Mouse (Mus musculus): ENCODE measurements around the gene Lmod2.

The Lmod2 gene

DNA sequence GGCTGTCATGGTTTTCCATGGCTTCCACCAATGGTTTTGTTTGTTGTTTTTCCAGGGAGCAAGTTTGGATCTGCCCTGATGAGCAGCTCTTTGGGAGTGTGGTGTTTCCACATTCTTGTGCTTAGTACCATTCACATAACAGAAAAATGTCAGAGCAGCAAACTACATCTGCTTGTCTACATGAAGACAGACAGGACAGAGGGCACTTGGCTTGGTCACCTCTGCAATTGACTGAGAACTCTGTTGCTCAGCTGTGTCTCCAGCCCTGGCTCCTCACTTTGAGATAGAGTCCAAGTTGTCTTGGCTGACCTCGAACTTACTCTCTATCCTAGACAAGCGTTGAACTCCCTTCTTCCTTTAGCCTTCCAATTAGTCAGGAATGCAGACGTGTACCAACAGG, 4.8 kb downstream of the Lmod2 start:
- no peak for DNase-seq (ENCODE audit: low spot score)

DNA sequence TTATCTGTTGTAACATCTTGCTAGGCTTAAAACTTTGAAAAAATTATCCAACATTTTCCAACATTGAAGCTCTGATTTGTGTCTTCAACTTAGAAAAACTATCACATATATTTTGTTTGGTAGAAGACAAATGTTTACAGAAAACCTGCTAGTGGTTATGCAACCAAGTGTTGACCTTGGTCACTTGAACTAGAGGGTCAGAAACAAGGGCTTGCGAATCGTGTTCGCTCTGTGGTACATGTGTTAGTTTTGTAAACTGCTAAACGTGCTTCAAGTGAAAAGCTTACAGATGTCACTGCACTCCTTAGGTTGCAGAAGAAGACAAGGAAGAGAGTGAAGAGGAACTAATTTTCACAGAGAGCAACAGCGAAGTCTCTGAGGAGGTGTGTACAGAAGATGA, 5.4 kb downstream of the Lmod2 start:
- no peak for DNase-seq (ENCODE audit: low spot score)

DNA sequence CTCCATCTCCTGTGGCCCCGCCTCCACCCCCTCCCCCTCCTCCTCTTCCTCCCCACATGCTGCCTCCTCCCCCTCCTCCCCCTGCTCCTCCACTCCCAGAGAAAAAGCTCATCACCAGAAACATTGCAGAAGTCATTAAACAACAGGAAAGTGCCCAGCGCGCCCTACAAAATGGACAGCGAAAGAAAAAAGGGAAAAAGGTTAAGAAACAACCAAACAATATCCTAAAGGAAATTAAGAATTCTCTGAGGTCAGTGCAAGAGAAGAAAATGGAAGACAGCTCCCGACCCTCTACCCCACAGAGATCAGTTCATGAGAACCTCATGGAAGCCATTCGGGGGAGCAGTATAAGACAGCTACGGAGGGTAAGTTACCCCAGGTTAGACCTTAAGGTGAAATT, 6.7 kb downstream of the Lmod2 start:
- no peak for DNase-seq (ENCODE audit: low spot score)

DNA sequence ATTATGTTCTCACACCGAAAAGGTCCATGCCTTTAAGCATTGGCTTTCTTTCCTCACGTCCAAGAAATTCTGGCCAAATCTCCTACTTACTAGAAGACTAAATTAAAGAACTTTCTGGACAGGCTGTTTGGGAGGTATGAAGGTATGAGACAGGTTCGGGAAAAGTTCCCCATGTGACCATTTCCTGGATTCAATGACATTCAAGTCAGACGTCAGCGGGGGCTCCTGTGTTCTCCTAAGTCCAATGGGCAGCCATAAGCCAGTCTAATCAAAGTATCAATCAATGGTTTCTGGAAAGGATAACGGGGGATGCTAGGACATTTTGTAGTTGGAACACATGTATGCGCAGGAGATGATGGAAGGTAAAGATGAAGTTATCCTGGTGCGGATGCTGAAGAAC, 8.1 kb downstream of the Lmod2 start:
- DNase-seq (ENCODE audit: low spot score) = no peak

DNA sequence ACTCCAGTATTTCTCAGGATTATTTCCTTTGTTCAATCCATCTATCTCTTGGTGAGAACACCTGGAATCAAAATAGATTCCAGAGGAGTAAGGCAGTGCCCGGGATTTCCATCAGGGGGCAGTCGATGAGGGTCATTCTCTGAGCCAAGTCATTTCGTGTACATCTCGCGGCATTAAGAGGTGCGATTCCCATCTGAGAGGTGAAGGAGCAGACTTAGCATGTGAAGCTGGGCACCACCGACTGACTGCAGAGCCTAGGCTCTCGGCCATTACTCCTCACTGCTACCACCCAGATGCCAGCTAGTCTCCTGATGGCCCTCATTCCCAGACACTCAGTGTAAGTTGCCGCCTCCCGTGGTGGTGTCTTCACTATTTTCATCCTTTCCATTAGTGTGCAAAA, 8.9 kb downstream of the Lmod2 start:
- no peak for DNase-seq (ENCODE audit: low spot score)

DNA sequence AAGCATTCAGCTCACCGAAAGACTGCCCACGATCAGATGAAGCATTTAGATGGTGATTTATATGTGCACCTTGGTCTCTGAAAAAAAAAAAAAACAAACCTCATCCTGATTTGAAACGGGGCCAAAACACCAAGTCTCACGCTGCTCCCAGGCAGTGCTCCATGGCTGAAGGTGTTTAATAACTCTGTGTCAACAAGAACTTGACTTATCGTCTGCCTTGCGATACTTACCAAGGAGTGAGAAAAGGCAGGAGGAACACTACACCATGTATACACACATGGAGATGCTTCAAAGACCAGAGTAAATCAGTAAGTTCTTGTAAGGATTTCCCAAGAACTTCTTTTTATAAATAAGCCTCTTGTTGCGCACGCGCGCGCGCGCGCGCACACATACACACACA, 10.0 kb downstream of the Lmod2 start:
- DNase-seq (ENCODE audit: low spot score) = no peak

DNA sequence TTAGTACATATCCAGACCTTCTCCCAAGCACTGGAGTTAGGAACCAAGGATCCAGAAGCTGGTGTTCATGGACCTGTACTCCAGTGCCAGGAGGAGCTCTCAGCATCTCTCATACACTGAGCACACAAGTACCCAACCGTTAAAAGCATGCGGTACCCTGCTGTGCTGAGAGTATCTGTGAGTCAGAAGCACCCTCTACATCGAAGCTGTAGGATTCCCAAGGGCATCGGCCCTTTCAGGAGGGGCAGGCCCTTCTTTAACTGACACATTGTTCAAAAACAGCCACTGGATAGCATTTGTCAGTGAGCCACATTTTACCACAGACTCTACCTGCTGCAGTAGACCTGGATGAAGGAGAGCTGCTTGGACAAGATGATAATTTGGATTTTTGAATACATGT, 10.6 kb downstream of the Lmod2 start:
- no peak for DNase-seq (ENCODE audit: low spot score)

DNA sequence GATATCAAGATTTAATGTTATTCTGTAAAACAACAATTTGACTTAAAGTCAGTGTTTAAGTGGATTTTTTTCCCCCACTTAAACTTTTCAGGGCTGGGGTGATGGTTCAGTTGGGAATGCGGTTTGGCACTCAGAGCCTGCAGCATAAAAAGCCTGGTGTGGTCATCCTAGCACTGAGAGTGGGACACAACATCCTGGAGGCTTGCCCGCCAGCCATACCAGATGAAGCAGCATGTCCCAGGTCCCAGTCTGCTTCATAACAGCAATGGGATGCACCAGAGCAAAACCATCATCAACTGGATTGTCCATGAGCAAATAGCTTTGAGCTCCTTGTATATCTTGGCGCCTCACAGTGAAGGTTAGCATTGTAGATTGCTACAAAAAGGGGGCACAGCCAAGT, 11.1 kb downstream of the Lmod2 start:
- DNase-seq (ENCODE audit: low spot score) = no peak

DNA sequence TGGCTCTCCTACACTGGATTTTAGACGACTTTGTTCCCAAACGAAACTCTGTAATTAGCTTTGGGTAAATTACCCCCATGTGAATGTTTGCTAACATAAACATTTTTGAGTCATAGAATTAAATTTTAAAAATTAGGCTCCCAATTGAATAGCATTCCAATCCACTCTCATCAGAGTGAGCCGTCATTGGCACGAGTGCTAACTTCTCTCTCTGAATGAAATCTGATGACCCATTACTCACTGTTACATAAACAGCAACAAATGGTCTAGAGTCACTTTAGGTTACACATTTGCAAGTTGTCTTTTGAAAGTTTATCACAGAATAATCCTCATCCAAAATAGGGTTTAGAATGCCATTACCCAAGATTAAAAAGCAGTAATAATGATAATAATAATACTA, 12.0 kb downstream of the Lmod2 start:
- DNase-seq (ENCODE audit: low spot score) = no peak

DNA sequence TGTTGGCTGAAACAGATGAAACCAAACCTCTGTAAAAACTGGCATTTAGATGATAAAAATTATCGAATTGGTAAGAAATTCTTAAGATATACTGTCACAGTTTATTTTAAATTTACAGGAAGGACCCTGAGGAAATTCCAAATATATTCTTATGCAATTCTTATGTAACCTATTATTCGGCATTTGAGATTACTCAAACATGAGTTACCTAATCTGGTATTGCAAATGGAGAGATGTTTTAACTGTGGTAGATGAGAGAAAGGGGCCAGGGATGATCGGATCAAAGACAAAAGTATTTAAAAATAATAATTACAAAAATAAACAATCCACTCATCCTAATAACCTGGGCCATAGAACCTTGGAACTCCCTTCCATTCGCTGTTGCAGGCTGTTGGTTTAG, 12.8 kb downstream of the Lmod2 start:
- DNase-seq (ENCODE audit: low spot score) = no peak

DNA sequence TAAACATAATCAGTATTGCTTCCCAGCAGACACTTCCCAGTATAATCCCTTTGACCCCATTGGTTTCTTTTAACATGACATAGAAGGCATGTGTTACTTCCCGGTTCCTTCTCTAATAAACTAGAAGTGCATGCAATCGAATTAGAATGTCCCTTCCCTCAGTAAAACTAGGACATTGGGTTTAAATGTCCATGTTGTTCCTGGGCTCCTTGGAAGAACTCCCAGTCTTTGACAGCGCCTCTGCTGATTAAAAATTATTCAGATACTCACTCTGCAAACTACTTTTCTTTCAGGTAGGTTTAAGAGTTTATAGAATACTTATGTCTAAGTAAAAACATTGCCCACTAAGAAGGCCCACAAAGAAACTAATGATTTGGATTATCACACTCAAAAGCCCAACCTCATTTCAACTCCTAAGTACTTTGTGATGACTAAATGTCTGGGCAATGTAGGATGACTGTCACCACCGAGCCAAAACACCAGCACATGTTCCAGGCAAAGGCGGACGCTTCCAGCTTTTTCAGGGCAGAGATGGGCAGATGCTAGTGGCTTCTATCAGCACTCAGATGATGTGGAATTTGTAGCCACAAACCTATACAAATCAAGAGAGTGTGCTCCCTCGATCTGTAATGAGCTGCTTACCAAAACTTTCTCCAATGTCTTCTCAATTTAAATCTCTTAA, 14.7 kb downstream of the Lmod2 start:
- no peak for DNase-seq (ENCODE audit: low spot score)

DNA sequence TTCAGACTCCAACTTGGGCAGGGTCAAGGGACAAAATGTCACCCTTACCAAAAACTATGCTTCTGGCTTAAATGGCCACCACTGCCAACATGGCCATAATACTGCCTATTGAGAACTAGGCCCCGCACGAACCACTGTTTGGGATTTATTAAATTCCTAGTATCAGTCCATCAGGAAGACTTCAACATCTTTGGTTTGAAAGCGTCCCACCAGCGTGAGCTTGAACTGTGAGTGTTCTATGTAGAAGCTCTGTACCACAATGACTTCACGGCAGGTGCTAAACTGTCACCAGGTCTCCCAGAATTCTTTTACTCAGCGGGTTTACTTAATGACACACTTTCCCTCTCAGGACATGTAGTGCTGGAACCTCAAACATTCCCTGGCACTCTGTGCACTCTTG, 15.8 kb downstream of the Lmod2 start:
- no peak for DNase-seq (ENCODE audit: low spot score)

DNA sequence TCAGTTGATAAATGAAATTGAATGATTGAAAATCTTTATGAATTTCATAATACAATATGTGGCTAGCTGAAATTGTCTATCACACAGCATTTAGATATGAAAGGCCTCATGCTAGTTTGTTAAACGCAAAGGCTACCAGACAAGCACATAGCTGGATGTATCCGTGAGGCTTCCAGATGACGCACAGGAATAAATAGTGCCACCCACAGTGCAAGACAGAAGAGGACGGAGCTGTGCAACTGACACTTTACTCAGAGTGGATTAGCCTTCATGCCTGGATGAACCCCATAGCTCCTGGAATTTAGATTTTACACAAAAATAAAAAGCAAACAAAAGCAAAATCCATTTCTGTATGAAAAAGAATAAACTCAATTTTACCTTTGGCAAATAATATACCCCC, 16.4 kb downstream of the Lmod2 start:
- DNase-seq (ENCODE audit: low spot score) = no peak

DNA sequence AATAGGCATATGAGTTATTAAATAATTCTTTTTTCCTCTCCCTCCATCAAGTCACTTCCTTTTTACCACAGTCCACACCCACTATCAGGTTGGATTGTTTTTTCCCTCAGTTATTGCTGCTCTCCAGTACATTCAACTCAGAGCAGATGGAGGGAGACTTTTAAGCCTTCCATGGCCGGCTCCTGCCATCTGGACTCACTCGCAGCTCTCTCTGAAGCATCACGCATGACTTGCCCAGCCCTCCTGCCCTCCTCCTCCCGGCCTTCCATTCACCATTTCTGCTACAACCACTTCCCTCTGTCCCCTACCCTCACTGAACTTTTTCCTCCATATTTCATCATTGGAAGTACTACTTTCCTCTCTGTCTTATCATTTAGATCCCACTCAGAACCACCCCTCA, 19.2 kb downstream of the Lmod2 start:
- no peak for DNase-seq (ENCODE audit: low spot score)

DNA sequence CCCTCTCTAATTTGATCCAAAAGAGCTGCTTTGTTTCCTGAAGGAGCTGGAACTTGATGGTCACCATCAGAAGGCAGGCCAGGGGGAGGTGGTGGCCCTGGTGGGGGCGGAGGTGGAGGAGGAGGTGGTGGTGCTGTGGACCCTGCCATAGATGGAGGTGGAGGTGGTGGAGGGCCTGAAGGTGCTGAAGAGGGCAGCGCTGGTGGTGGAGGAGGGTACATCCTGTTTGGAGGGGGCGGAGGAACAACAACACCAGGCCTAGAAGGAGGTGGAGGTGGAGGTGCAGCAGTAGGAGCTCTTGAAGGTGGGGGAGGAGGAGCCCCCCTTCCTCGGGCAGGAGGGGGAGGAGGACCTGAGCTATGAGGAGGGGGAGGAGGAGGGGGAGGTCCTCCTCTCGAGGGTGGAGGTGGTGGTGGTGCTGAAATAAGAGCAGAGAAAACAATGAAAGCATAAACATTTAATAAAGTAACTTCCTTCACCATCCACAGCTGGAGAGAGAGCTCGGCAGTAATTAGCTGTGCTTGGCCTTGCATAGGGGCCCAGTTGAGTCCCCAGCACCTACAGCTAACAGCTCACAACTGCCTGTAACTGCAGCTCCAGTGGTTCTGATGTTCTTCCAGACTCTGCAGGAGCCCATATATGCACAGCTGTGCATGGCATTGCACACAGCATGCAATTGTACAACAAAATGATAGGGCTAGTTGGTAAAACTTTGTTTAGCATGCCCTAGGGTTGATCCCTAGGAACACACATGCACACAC, 21.9 kb downstream of the Lmod2 start:
- no peak for DNase-seq (ENCODE audit: low spot score)

DNA sequence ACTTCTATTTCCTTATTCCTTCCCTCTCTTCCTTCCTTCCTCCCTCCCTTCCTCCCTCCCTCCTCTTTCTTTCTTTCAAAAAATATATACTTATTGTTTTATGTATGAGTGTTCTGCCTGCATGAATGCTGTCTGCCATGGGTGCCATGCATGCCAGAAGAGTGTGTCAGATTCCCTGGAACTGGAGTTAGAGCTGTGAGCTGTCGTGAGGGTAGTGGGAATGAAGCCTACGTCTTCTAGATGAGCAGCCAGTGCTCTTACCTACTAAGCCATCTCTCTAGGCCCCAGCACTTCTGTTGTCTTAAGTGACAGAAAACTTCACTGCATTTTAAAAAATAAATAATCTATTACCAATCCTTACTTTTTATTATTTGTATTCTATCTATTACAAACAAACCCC, 23.4 kb downstream of the Lmod2 start:
- DNase-seq (ENCODE audit: low spot score) = no peak

DNA sequence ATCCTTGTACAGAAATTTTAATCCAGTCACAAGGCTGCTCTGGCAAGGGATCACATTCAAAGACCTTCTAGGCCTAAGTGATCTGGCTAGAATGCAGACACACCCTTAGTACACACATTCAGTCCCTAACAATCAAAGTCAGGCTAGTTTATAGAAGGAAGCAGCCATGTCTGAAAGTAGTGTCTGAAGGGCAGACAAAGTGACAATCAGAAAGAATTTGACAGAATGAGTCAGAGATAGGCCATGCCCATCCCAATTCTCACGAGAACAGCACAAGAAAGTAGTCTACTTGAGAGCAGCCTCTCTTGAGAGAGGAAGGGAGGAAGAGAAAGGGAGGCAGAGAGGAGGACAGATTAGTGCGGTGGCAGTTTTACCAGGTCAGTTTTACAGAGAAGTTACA, 24.5 kb downstream of the Lmod2 start:
- no peak for DNase-seq (ENCODE audit: low spot score)

DNA sequence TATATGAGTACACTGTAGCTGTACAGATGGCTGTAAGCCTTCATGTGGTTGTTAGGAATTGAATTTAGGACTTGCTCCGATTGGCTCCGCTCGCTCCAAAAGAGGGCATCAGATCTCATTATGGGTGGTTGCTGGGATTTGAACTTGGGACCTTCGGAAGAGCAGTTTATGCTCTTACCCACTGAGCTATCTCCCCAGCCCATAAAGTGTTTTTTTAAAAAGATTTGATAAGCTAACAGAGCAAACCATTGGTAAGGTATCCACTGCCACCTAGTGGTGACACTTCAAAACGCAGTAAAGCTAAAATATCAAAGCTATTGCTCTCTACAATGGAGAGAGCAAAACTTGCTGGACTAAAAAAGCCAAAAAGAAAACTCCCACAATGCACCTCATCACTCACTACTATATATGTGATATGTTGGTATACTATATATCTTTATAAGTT, 30.0 kb downstream of the Lmod2 start:
- DNase-seq (ENCODE audit: low spot score) = peak; percentile 71

DNA sequence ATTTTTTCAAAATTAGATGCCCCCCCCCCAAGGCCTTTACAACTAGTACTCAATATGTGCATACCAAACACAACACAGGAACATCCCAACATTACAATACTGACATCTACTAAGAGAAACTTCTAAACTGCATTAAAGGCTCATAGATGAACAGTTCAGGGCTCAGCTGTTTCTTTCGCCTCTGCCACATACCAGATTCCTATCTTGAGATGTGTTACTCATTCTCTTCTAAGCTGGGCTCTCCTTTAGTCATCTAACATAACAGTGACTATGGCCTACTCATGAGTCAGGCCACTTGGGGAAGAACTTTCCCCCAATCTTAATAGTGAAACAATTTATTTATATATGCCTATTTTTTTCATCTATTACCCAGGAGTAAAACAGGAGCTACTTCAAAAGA, 30.9 kb downstream of the Lmod2 start:
- DNase-seq (ENCODE audit: low spot score) = no peak

DNA sequence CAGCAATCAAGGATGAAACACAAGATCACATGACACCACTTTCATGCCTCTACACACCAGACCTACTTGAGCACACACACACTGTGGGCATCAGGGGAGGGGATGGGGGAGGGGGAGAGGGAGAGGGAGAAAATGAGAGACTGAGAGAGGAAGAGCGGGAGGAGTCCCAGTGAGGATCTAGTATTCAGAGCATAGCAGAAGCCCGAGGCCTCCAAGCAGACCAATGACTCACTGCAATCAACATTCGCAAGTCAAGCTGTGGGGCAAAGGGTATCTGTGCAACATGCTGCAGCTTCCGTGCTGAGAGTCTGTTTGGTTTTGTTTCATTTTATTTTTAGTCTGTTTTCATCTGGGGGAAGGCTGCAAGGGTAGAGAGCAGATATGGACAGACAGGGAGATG, 34.5 kb downstream of the Lmod2 start:
- DNase-seq (ENCODE audit: low spot score) = no peak

DNA sequence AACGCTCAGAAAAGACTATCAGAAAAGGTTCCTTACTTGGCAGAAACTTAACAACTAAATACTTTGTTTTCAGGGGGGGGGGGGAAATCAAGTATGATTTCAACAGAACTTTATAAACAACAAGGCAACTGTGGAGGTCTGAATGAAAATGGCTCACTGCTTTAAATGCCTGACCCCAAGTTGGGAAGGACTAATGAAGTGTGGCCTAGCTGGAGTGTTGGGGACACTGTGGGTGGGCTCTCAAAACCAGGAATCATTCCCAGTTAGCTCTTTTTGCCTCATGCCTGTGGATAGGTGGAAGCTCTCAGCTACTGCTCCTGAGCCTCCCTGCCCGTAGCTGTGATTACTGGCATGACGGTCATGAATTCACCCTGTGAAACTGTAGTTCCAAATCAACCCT, 36.5 kb downstream of the Lmod2 start:
- DNase-seq (ENCODE audit: low spot score) = no peak

DNA sequence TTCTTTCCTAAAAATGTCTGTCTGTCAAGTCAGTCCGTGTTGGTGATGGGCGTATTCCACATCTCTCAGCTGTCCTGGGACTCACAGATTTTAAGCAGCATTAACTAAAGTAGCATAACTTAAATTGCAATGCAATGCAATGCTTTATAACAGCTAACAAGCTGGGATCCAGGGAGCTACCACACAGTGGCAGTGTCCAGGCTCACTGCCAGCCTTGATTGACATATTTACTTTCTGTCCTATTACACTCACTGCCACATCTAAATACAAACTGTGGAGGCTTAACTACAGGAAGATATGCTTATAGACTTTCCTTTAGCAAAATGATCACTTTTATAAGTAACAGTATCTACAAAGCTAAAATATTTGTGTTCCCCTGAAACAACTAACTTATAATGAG, 38.3 kb downstream of the Lmod2 start:
- no peak for DNase-seq (ENCODE audit: low spot score)

DNA sequence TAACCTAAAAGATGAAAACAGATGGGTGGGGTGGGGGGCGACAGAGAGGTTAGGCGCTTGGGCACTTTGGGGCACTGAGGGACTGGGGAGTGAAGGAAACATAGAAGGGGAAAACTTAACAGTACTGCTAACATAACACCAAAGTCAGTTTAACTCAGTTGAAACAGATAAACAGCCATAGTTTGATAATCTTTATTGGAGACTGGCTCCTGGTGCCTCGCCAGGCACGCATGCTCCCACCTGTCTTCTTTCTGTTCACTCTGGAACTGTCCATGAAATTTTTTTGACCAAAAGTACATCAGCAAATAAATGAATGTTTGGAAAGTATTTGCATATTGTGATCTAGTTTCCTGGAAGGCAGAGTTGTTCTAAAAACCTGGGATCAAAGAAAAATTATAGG, 43.7 kb downstream of the Lmod2 start:
- no peak for DNase-seq (ENCODE audit: low spot score)

DNA sequence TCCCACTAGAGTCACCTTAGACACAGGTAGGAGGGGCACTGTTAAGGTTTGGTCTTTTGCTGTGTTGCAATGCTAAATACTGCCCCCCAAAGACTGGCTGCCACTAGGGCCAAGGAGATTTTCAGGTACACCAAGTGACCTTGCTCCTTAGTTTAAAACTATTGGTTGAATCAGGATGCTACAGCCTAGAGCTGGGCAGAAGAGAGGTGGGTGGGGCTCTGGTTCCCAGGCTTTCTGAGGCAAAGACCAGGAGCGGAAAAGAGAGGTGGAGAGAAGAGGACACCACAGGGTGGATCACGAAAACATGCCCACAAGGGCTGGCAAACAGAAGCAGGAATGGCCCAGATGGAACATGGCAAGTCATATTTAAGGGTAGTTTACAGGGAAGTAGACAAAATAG, 44.6 kb downstream of the Lmod2 start:
- DNase-seq (ENCODE audit: low spot score) = no peak
